In genomic region chr3:146854473-146855087, GRCm38 (mm10) we compare ENCODE assay signal across 23 mouse cellular contexts. TPM values are rescaled to one million over a fixed set of nuclear protein-coding genes. Genes with fewer than 3 reads are reported as not detected.
DNase-seq lines count a peak whose midpoint lies in the region; ATAC-seq and TF ChIP-seq lines count a peak whose summit lies in the region.
"Had no signal": no experiment of that assay in that cellular context is flagged by ENCODE, and none has a peak within 500 bp of the region (broad histone marks: within the 10 kb centered on the region; RNA-seq: fewer than 3 reads in every experiment).

No protein-coding gene starts in this region.

- ATAC-seq in forebrain, embryonic 14.5 days, result no peak
- no peak for ATAC-seq in forebrain, embryonic 13.5 days
- ATAC-seq in midbrain, embryonic 16.5 days, result no peak
- no peak for ATAC-seq in intestine, embryonic 15.5 days

- H3K4me3 ChIP-seq in forebrain, embryonic 14.5 days (ENCODE audit: low read depth, low read length), result no peak overlapping the region
- H3K4me3 ChIP-seq in forebrain, embryonic 13.5 days, result no peak overlapping the region
- H3K4me3 ChIP-seq in left cerebral cortex, adult 2 months, result peak overlapping the region; percentile 88
- peak overlapping the region; percentile 52; the same call in 1 of the 2 replicates for H3K4me3 ChIP-seq in cortical plate, adult 2 months (ENCODE audit: insufficient read depth, low read length)
- H3K4me3 ChIP-seq in midbrain, embryonic 16.5 days (ENCODE audit: low read depth, low read length), result no peak overlapping the region
- no peak overlapping the region for H3K4me3 ChIP-seq in intestine, embryonic 15.5 days (replicated peaks)
- H3K4me3 ChIP-seq: embryonic facial prominence, embryonic 12.5 days; erythroblast, embryonic 14.5 days; forebrain, embryonic 12.5 days; liver, embryonic 13.5 days had no signal

- H3K9ac ChIP-seq in forebrain, embryonic 14.5 days (ENCODE audit: low read length), result no peak overlapping the region
- no peak overlapping the region for H3K9ac ChIP-seq in forebrain, embryonic 13.5 days
- no peak overlapping the region for H3K9ac ChIP-seq in midbrain, embryonic 16.5 days (ENCODE audit: low read depth, low read length)
- H3K9ac ChIP-seq in intestine, embryonic 15.5 days, result no peak overlapping the region
- H3K9ac ChIP-seq: embryonic facial prominence, embryonic 12.5 days; forebrain, embryonic 12.5 days; liver, embryonic 13.5 days; lung, embryonic 14.5 days had no signal

- H3K27ac ChIP-seq in forebrain, embryonic 14.5 days (ENCODE audit: low read depth, low read length), result no peak overlapping the region
- no peak overlapping the region for H3K27ac ChIP-seq in forebrain, embryonic 13.5 days
- H3K27ac ChIP-seq in left cerebral cortex, adult 2 months, result peak overlapping the region; percentile 68
- H3K27ac ChIP-seq in cortical plate, adult 2 months (ENCODE audit: insufficient read depth, low read length), result no peak overlapping the region
- H3K27ac ChIP-seq in midbrain, embryonic 16.5 days (ENCODE audit: low read length), result no peak overlapping the region
- no peak overlapping the region for H3K27ac ChIP-seq in intestine, embryonic 15.5 days
- H3K27ac ChIP-seq: embryonic facial prominence, embryonic 12.5 days; forebrain, embryonic 12.5 days; liver, embryonic 13.5 days had no signal

- DNase-seq in forebrain, embryonic 14.5 days (ENCODE audit: low spot score), result no peak
- no peak for DNase-seq in left cerebral cortex, adult 2 months (ENCODE audit: extremely low spot score in 1 of 2, low spot score in 2 of 2)
- DNase-seq in left cerebral cortex, postnatal 14 days (ENCODE audit: low spot score in 2 of 2), result no peak
- DNase-seq in frontal cortex, postnatal 14 days (ENCODE audit: low spot score in 2 of 2), result no peak
- DNase-seq: adrenal gland, adult 8-10 months; cerebellum, adult 11-12 months; cerebellum, postnatal 10 days; gastrocnemius, postnatal 36 days; kidney, adult 8-10 months; kidney, postnatal 10 days; layer of hippocampus, postnatal 36 days; liver, embryonic 13.5 days; lung, embryonic 14.5 days; right cerebral cortex, adult 18-20 months; right cerebral cortex, postnatal 4 days; thymus, postnatal 14 days had no signal

- no peaks in the 10 kb centered on the region for H3K36me3 ChIP-seq in forebrain, embryonic 14.5 days (ENCODE audit: control insufficient read depth, insufficient read depth, low read length)
- H3K36me3 ChIP-seq in forebrain, embryonic 13.5 days (ENCODE audit: poor library complexity, severe bottlenecking), result no peaks in the 10 kb centered on the region
- H3K36me3 ChIP-seq in midbrain, embryonic 16.5 days (ENCODE audit: control insufficient read depth, insufficient read depth, low read length), result no peaks in the 10 kb centered on the region
- no peaks in the 10 kb centered on the region for H3K36me3 ChIP-seq in intestine, embryonic 15.5 days
- H3K36me3 ChIP-seq: embryonic facial prominence, embryonic 12.5 days; forebrain, embryonic 12.5 days; liver, embryonic 13.5 days had no signal

- no peak for TF ChIP-seq POLR2A in cortical plate, adult 2 months (IDR thresholded peaks at IDR 0.05; ENCODE audit: extremely low read depth, insufficient read depth, low read length)

- intact Hi-C loops in left cerebral cortex, adult 2 months (cut with DNase I), result no loop called here
- intact Hi-C loops in left cerebral cortex, postnatal 14 days (cut with DNase I), result loop anchor here (5.0 kb wide), 2 partner anchors 42 to 58 kb away; partner anchors contain the start of gene Prkacb

- H3K9me3 ChIP-seq in forebrain, embryonic 14.5 days (replicated peaks; ENCODE audit: control insufficient read depth, low read length), result no peaks in the 10 kb centered on the region
- no peaks in the 10 kb centered on the region for H3K9me3 ChIP-seq in forebrain, embryonic 13.5 days (replicated peaks)
- H3K9me3 ChIP-seq in midbrain, embryonic 16.5 days (replicated peaks; ENCODE audit: control insufficient read depth, low read length, poor library complexity, severe bottlenecking), result no peaks in the 10 kb centered on the region
- no peaks in the 10 kb centered on the region for H3K9me3 ChIP-seq in intestine, embryonic 15.5 days
- H3K9me3 ChIP-seq: embryonic facial prominence, embryonic 12.5 days; forebrain, embryonic 12.5 days; liver, embryonic 13.5 days had no signal

- H3K4me2 ChIP-seq in forebrain, embryonic 14.5 days (ENCODE audit: low read length), result 0 out of 2 replicates have a peak overlapping the region, but pooled peaks have one; percentile 3
- H3K4me2 ChIP-seq in forebrain, embryonic 13.5 days, result no peak overlapping the region
- H3K4me2 ChIP-seq in midbrain, embryonic 16.5 days (ENCODE audit: low read length), result peak overlapping the region; percentile 60
- H3K4me2 ChIP-seq in intestine, embryonic 15.5 days (replicated peaks), result no peak overlapping the region
- H3K4me2 ChIP-seq: embryonic facial prominence, embryonic 12.5 days; forebrain, embryonic 12.5 days; liver, embryonic 13.5 days; lung, embryonic 14.5 days had no signal

- H3K4me1 ChIP-seq in forebrain, embryonic 14.5 days (ENCODE audit: control insufficient read depth, insufficient read depth, low read length), result 0 out of 2 replicates have a peak, but pooled peaks cover 3% of the 10 kb centered on the region
- peaks cover 16% of the 10 kb centered on the region for H3K4me1 ChIP-seq in forebrain, embryonic 13.5 days
- peaks cover 8% of the 10 kb centered on the region for H3K4me1 ChIP-seq in cortical plate, adult 2 months (ENCODE audit: control insufficient read depth, insufficient read depth, low read length)
- H3K4me1 ChIP-seq in midbrain, embryonic 16.5 days (ENCODE audit: control insufficient read depth, insufficient read depth, low read length), result peaks cover 20% of the 10 kb centered on the region
- no peaks in the 10 kb centered on the region for H3K4me1 ChIP-seq in intestine, embryonic 15.5 days (replicated peaks)
- H3K4me1 ChIP-seq: embryonic facial prominence, embryonic 12.5 days; liver, embryonic 13.5 days had no signal

- no peaks in the 10 kb centered on the region for H3K27me3 ChIP-seq in forebrain, embryonic 14.5 days (replicated peaks; ENCODE audit: control insufficient read depth, insufficient read depth, low read length)
- no peaks in the 10 kb centered on the region for H3K27me3 ChIP-seq in forebrain, embryonic 13.5 days
- H3K27me3 ChIP-seq in midbrain, embryonic 16.5 days (ENCODE audit: control insufficient read depth, insufficient read depth, low read depth, low read length), result no peaks in the 10 kb centered on the region
- no peaks in the 10 kb centered on the region for H3K27me3 ChIP-seq in intestine, embryonic 15.5 days (replicated peaks)
- H3K27me3 ChIP-seq: embryonic facial prominence, embryonic 12.5 days; forebrain, embryonic 12.5 days had no signal

- 85% methylated on average over 7 of the region's 7 CpGs for WGBS in forebrain, embryonic 14.5 days
- 81% methylated on average over 7 of the region's 7 CpGs for WGBS in forebrain, embryonic 13.5 days
- 76% methylated on average over 7 of the region's 7 CpGs for WGBS in midbrain, embryonic 16.5 days
- WGBS in intestine, embryonic 15.5 days, result 81% methylated on average over 7 of the region's 7 CpGs

- TF ChIP-seq CTCF in left cerebral cortex, adult 2 months (IDR thresholded peaks at IDR 0.05), result no peak
- TF ChIP-seq CTCF in cortical plate, adult 2 months (IDR thresholded peaks at IDR 0.05; ENCODE audit: extremely low read depth, insufficient read depth, low read length), result no peak

RNA-seq across cellular contexts. Expression of gene Ttll7, which starts 2.4 kb away (rescaled TPM):
- polyA plus RNA-seq in forebrain, embryonic 14.5 days (2014; fragmentation: Nextera tagmentation; extraction: Ambion mirVana), result 6.5 and 7.2 TPM in 2 replicates
- 6.0 and 6.1 TPM in 2 replicates for polyA plus RNA-seq in forebrain, embryonic 13.5 days (2015; fragmentation: Nextera tagmentation; extraction: Ambion mirVana)
- 100 to 1,000 TPM; 178 to 182 TPM for total RNA-seq in left cerebral cortex, adult 2 months (2021)
- total RNA-seq in left cerebral cortex, postnatal 14 days (2021), result 100 to 1,000 TPM; 145 to 154 TPM
- 68.5 and 70.9 TPM in 2 replicates for polyA plus RNA-seq in cortical plate, adult 2 months (2012; rRNA removed)
- polyA plus RNA-seq in midbrain, embryonic 16.5 days (2015; fragmentation: Nextera tagmentation; extraction: Ambion mirVana), result 7.2 and 9.4 TPM in 2 replicates
- 1.5 and 1.6 TPM in 2 replicates for polyA plus RNA-seq in intestine, embryonic 15.5 days (2015; fragmentation: Nextera tagmentation; extraction: Ambion mirVana)
- polyA plus RNA-seq: erythroblast, embryonic 14.5 days had no signal

RNA-seq across cellular contexts. Expression of gene Prkacb, which starts 41.8 kb away (rescaled TPM):
- 115 and 159 TPM in 2 replicates for polyA plus RNA-seq in forebrain, embryonic 14.5 days (2014; fragmentation: Nextera tagmentation; extraction: Ambion mirVana)
- polyA plus RNA-seq in forebrain, embryonic 13.5 days (2015; fragmentation: Nextera tagmentation; extraction: Ambion mirVana), result 92.7 and 104 TPM in 2 replicates
- 100 to 1,000 TPM; 425 to 476 TPM for total RNA-seq in left cerebral cortex, adult 2 months (2021)
- total RNA-seq in left cerebral cortex, postnatal 14 days (2021), result 100 to 1,000 TPM; 515 to 525 TPM
- 241 and 258 TPM in 2 replicates for polyA plus RNA-seq in cortical plate, adult 2 months (2012; rRNA removed)
- 218 and 228 TPM in 2 replicates for polyA plus RNA-seq in midbrain, embryonic 16.5 days (2015; fragmentation: Nextera tagmentation; extraction: Ambion mirVana)
- polyA plus RNA-seq in intestine, embryonic 15.5 days (2015; fragmentation: Nextera tagmentation; extraction: Ambion mirVana), result 43.1 and 50.0 TPM in 2 replicates

Comparison
In these comparisons a context has a peak if more than half of its experiments do, and no peak if none do; other contexts are left out.
1. H3K4me2 ChIP-seq: peak in forebrain, embryonic 14.5 days (single experiment) and midbrain, embryonic 16.5 days (single experiment); none in forebrain, embryonic 13.5 days (single experiment) and intestine, embryonic 15.5 days (single experiment).
2. H3K4me3 ChIP-seq: peak in left cerebral cortex, adult 2 months (single experiment) and cortical plate, adult 2 months (single experiment); none in forebrain, embryonic 14.5 days (single experiment), forebrain, embryonic 13.5 days (single experiment), midbrain, embryonic 16.5 days (single experiment) and intestine, embryonic 15.5 days (single experiment).